Mouse (Mus musculus) megakaryocyte, embryonic 14.5 days (primary cell): ENCODE data around the gene Lrrc1. TPM values are rescaled to one million over a fixed set of nuclear protein-coding genes. Genes with fewer than 3 reads are reported as not detected.

Experiments
- H3K27me3 ChIP-seq: replicated peaks from 2 replicates; pipeline ENCODE3; 2012; ENCODE audit warnings: inconsistent platforms
- H3K36me3 ChIP-seq: replicated peaks from 2 replicates; pipeline ENCODE3; 2012; ENCODE audit warnings: low read length, inconsistent platforms, mixed read lengths
- H3K4me1 ChIP-seq: 2 replicates; pipeline ENCODE4 v1.6.1; 2012; ENCODE audit warnings: inconsistent platforms
- H3K4me3 ChIP-seq: replicated peaks from 2 replicates; pipeline ENCODE3; 2012; ENCODE audit warnings: moderate library complexity, mild to moderate bottlenecking, inconsistent platforms
- H3K9me3 ChIP-seq: 2 replicates; pipeline ENCODE4 v1.6.1; 2012; ENCODE audit warnings: inconsistent platforms
- FLI1 ChIP-seq: IDR thresholded peaks from 2 replicates; pipeline ENCODE4 v1.6.1; 2012; ENCODE audit warnings: low read length, inconsistent platforms, mixed read lengths
- GATA1 ChIP-seq: IDR thresholded peaks from 3 replicates; pipeline ENCODE4 v1.6.1; 2012; ENCODE audit warnings: mixed read lengths, low read length, inconsistent platforms, borderline replicate concordance
- polyA plus RNA-seq: library from polyadenylated mRNA; stranded (reverse); fragments of >175 nt; gene quantifications from 2 replicates; pipeline ENCODE4 v1.2.3, GENCODE M21; 2012; ENCODE audit warnings: low replicate concordance; ENCODE audit not compliant: insufficient read depth

The Lrrc1 gene
- 2.5 and 9.3 TPM in 2 replicates for polyA plus RNA-seq

DNA sequence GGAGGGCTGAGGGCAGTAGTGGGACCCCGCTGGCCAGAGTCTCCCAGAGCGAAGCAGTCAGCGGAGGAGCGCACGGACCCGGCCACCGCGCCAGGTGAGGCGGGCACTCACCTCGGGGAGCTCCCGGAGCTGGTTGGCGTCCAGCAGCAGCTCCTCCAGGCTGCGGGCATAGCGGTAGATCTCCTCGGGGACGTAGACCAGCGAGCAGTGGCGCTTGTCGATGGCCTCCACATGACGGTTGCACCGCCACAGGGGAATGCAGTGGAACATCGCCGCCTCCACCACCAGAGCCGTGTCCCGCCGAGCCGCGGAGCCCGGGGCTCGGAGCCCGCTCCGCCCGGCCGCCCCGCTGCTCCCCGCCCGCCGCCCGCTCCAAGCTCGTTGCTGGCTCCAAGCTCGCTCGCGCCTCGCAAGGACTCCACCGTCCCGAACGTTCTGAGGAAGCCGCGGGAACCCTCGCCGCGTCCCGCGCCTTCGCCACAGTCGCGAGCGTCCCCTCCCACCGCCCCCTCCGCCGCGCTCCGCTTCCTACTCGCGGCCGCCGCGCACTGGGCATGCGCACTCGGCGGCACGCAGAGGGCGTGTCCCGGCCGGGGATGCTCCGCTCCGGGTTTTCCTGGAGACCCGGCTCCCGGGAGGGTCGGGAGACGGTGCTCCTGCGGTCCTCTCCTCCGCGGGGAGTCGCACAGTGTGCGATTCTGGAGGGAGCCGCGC is at the start of gene Lrrc1:
Gene Lrrc1 (minus strand): TSS at position 517 of the 714 bp plus-strand sequence.
- Histone ChIP-seq H3K9me3 (no peaks in the 10 kb centered on the region), H3K4me1 (peaks cover 24% of the 10 kb centered on the region), H3K4me3 (peak within 1 kb of the TSS; percentile 100), H3K36me3 (no peaks in the 10 kb centered on the region), H3K27me3 (peaks cover 39% of the 10 kb centered on the region)
- TF ChIP-seq GATA1 = no peak
- no peak for TF ChIP-seq FLI1

- H3K4me1 ChIP-seq = no peaks in the 10 kb centered on the region
- H3K36me3 ChIP-seq = no peaks in the 10 kb centered on the region
- no peak overlapping the region for H3K4me3 ChIP-seq
- peaks cover 9% of the 10 kb centered on the region for H3K27me3 ChIP-seq
- no peaks in the 10 kb centered on the region for H3K9me3 ChIP-seq
- TF ChIP-seq GATA1 = no peak
- no peak for TF ChIP-seq FLI1
These were observed 47.8 kb upstream of the Lrrc1 start for GRCm38 (mm10) chr9:77592423-77592822.

GRCm38 (mm10) chr9:77589496-77589895 is 44.8 kb upstream of the Lrrc1 start:
- no peaks in the 10 kb centered on the region for H3K36me3 ChIP-seq
- TF ChIP-seq GATA1 (no peak), FLI1 (no peak)
- no peaks in the 10 kb centered on the region for H3K4me1 ChIP-seq
- H3K27me3 ChIP-seq = peaks cover 5% of the 10 kb centered on the region
- peaks cover 6% of the 10 kb centered on the region; the same call in 1 of the 2 replicates for H3K9me3 ChIP-seq
- H3K4me3 ChIP-seq = no peak overlapping the region

DNA sequence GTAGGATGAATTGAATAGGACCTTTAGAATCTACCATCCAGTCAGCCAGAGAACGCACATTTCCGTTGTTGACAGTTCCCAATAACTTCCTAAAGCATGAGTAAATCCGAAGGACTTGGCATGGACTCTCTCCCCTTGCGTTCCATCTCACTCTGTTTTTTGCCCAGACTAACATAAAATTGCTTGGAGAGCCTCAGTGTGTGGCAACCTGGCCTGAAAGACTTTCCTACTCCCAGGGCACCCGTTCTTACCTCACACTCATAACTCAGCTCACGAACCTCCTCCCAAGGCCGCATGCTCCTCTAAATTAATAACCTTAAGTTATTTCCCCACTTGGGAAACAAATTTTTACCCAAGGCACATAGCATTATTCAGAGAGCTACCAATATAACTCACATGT is 42.9 kb upstream of the Lrrc1 start:
- Histone ChIP-seq H3K36me3 (no peaks in the 10 kb centered on the region), H3K27me3 (peaks cover 8% of the 10 kb centered on the region), H3K4me1 (no peaks in the 10 kb centered on the region), H3K9me3 (peaks cover 6% of the 10 kb centered on the region; the same call in 1 of the 2 replicates), H3K4me3 (no peak overlapping the region)
- TF ChIP-seq GATA1 (no peak), FLI1 (no peak)

- Histone ChIP-seq H3K4me1 (no peaks in the 10 kb centered on the region), H3K9me3 (peaks cover 6% of the 10 kb centered on the region; the same call in 1 of the 2 replicates), H3K36me3 (no peaks in the 10 kb centered on the region), H3K27me3 (peaks cover 6% of the 10 kb centered on the region), H3K4me3 (no peak overlapping the region)
- TF ChIP-seq GATA1 = no peak
- TF ChIP-seq FLI1 = no peak
These were observed 42.3 kb upstream of the Lrrc1 start for GRCm38 (mm10) chr9:77586806-77587591.

GRCm38 (mm10) chr9:77584746-77585145 is 40.1 kb upstream of the Lrrc1 start:
- Histone ChIP-seq H3K4me1 (no peaks in the 10 kb centered on the region), H3K27me3 (peaks cover 6% of the 10 kb centered on the region), H3K9me3 (peaks cover 10% of the 10 kb centered on the region; the same call in 1 of the 2 replicates), H3K36me3 (no peaks in the 10 kb centered on the region), H3K4me3 (no peak overlapping the region)
- no peak for TF ChIP-seq GATA1
- no peak for TF ChIP-seq FLI1

- H3K27me3 ChIP-seq = peaks cover 6% of the 10 kb centered on the region
- no peaks in the 10 kb centered on the region for H3K4me1 ChIP-seq
- TF ChIP-seq FLI1 (no peak), GATA1 (no peak)
- no peak overlapping the region for H3K4me3 ChIP-seq
- peaks cover 10% of the 10 kb centered on the region; the same call in 1 of the 2 replicates for H3K9me3 ChIP-seq
- H3K36me3 ChIP-seq = no peaks in the 10 kb centered on the region
These were observed 38.6 kb upstream of the Lrrc1 start for GRCm38 (mm10) chr9:77583302-77583701.

DNA sequence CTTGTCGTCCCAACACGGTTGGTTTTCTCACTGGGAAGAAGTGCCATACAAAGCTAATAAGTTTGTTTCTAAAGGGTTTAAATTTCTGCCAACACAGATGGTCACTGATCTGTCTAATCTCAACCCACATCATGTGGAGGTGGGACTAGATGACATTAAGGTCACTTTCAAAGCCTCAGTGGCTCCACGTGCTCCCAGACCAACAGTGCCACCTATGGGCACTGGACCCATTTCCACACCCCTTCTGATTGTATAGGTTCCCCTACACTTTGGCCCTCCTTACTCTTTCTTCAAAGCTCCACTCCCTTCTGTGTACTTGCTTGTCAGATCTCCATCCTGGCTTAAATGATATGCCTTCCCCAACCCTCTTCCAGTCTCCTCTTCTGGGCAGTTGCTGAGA is 35.2 kb upstream of the Lrrc1 start:
- 0 out of 2 replicates have a peak, but pooled peaks cover 4% of the 10 kb centered on the region for H3K9me3 ChIP-seq
- H3K36me3 ChIP-seq = no peaks in the 10 kb centered on the region
- peaks cover 4% of the 10 kb centered on the region for H3K27me3 ChIP-seq
- TF ChIP-seq FLI1 = no peak
- TF ChIP-seq GATA1 = no peak
- no peaks in the 10 kb centered on the region for H3K4me1 ChIP-seq
- no peak overlapping the region for H3K4me3 ChIP-seq

DNA sequence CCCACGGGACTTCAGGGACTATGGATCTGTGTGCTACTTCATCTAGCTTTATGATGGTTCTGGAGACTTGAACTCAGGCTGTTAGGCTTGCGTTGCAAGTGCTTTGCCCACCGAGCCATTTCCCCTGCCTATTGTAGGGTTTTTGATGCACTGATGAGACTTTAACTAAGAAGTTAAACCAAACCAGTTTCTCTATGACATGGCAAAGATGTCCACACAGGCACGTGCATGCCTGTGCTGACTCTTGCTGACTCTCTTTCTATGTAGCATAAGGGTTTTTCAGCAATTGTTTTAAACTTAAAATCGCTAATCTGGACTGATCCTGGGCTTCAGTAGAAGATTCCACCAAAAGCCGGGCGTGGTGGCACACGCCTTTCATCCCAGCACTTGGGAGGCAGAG is 33.3 kb upstream of the Lrrc1 start:
- TF ChIP-seq FLI1 (no peak), GATA1 (no peak)
- Histone ChIP-seq H3K4me1 (no peaks in the 10 kb centered on the region), H3K36me3 (no peaks in the 10 kb centered on the region), H3K4me3 (no peak overlapping the region), H3K27me3 (peaks cover under 1% of the 10 kb centered on the region), H3K9me3 (0 out of 2 replicates have a peak, but pooled peaks cover 4% of the 10 kb centered on the region)

GRCm38 (mm10) chr9:77577409-77577808 is 32.7 kb upstream of the Lrrc1 start:
- Histone ChIP-seq H3K4me1 (no peaks in the 10 kb centered on the region), H3K9me3 (0 out of 2 replicates have a peak, but pooled peaks cover 4% of the 10 kb centered on the region), H3K36me3 (no peaks in the 10 kb centered on the region), H3K27me3 (no peaks in the 10 kb centered on the region), H3K4me3 (no peak overlapping the region)
- TF ChIP-seq GATA1 (no peak), FLI1 (no peak)
